Mouse (Mus musculus) liver, adult 2 months (tissue): Measurements from ENCODE around the gene Scd4.
"Not testable (repeated sequence)": the region's sequence is repeated elsewhere in the genome, so short reads cannot be mapped to it uniquely, and the experiment has no call there.

ENCODE experiments used
- CTCF ChIP-seq: fragments of 200-500 bp; IDR thresholded peaks from 2 replicates; pipeline ENCODE4 v1.5.1; 2011; ENCODE audit warnings: low read depth, low read length, control low read depth
- POLR2A ChIP-seq: fragments of 200-500 bp; IDR thresholded peaks from 2 replicates; pipeline ENCODE4 v1.6.1; 2011; ENCODE audit warnings: low read length, control low read depth; ENCODE audit not compliant: insufficient read depth; ENCODE audit errors: extremely low read depth

- TF ChIP-seq POLR2A, CTCF: not testable (repeated sequence)
These were observed 22.7 kb upstream of the Scd4 start for GRCm38 (mm10) chr19:44310155-44310575.
